Mouse (Mus musculus): Measurements from ENCODE around the gene Btg2. TPM values are rescaled to one million over a fixed set of nuclear protein-coding genes. Genes with fewer than 3 reads are reported as not detected.

Btg2 gene
- polyA plus RNA-seq, 2 experiments, result 18.6 to 26.4 TPM

- no peak for ATAC-seq (ENCODE audit: low FRiP score, low read depth)
- Histone ChIP-seq H3K4me1 (ENCODE audit: control insufficient read depth, insufficient read depth, low read length) (peaks cover 45% of the 10 kb centered on the region), H3K27ac (replicated peaks; ENCODE audit: low read depth, low read length) (no peak overlapping the region), H3K4me3 (replicated peaks; ENCODE audit: low read length) (peak overlapping the region; percentile 78), H3K36me3 (ENCODE audit: control insufficient read depth, insufficient read depth, low read length) (peaks cover 24% of the 10 kb centered on the region), H3K4me2 (replicated peaks; ENCODE audit: low read depth, low read length, severe bottlenecking) (peak overlapping the region; percentile 73), H3K9me3 (ENCODE audit: control insufficient read depth, low read length) (no peaks in the 10 kb centered on the region), H3K27me3 (ENCODE audit: control insufficient read depth, insufficient read depth, low read length) (no peaks in the 10 kb centered on the region), H3K9ac (ENCODE audit: low read depth, low read length, severe bottlenecking) (no peak overlapping the region)
- no peak for TF ChIP-seq POLR2A (IDR thresholded peaks at IDR 0.05; ENCODE audit: borderline replicate concordance, extremely low read depth, insufficient read depth, insufficient read length)
- no peak for DNase-seq (ENCODE audit: low spot score)
- WGBS, result 72% methylated on average over 2 of the region's 2 CpGs
Measured at GRCm38 (mm10) chr1:134076789-134077188, 2.1 kb downstream of the Btg2 start.

- WGBS, result 75% methylated on average over 8 of the region's 8 CpGs
- Histone ChIP-seq H3K36me3 (ENCODE audit: control insufficient read depth, insufficient read depth, low read length) (peaks cover 24% of the 10 kb centered on the region), H3K27ac (replicated peaks; ENCODE audit: low read depth, low read length) (no peak overlapping the region), H3K9me3 (ENCODE audit: control insufficient read depth, low read length) (no peaks in the 10 kb centered on the region), H3K9ac (ENCODE audit: low read depth, low read length, severe bottlenecking) (no peak overlapping the region), H3K27me3 (ENCODE audit: control insufficient read depth, insufficient read depth, low read length) (no peaks in the 10 kb centered on the region), H3K4me1 (ENCODE audit: control insufficient read depth, insufficient read depth, low read length) (peaks cover 47% of the 10 kb centered on the region), H3K4me3 (replicated peaks; ENCODE audit: low read length) (no peak overlapping the region), H3K4me2 (replicated peaks; ENCODE audit: low read depth, low read length, severe bottlenecking) (peak overlapping the region; percentile 15; the same call in 1 of the 2 replicates)
- DNase-seq (ENCODE audit: low spot score) (no peak), ATAC-seq (ENCODE audit: low FRiP score, low read depth) (no peak)
- TF ChIP-seq POLR2A (IDR thresholded peaks at IDR 0.05; ENCODE audit: borderline replicate concordance, extremely low read depth, insufficient read depth, insufficient read length), result no peak
Measured at GRCm38 (mm10) chr1:134075532-134075931, 3.4 kb downstream of the Btg2 start.

GRCm38 (mm10) chr1:134074606-134075005 is 4.3 kb downstream of the Btg2 start:
- H3K4me2 ChIP-seq (replicated peaks; ENCODE audit: low read depth, low read length, severe bottlenecking), result no peak overlapping the region

GRCm38 (mm10) chr1:134074184-134074583 is 4.7 kb downstream of the Btg2 start:
- ATAC-seq (ENCODE audit: low FRiP score, low read depth) (no peak), DNase-seq (ENCODE audit: low spot score) (no peak)
- Histone ChIP-seq H3K4me2 (replicated peaks; ENCODE audit: low read depth, low read length, severe bottlenecking) (no peak overlapping the region), H3K9ac (ENCODE audit: low read depth, low read length, severe bottlenecking) (no peak overlapping the region), H3K4me1 (ENCODE audit: control insufficient read depth, insufficient read depth, low read length) (peaks cover 45% of the 10 kb centered on the region), H3K4me3 (replicated peaks; ENCODE audit: low read length) (no peak overlapping the region), H3K36me3 (ENCODE audit: control insufficient read depth, insufficient read depth, low read length) (peaks cover 24% of the 10 kb centered on the region), H3K27ac (replicated peaks; ENCODE audit: low read depth, low read length) (no peak overlapping the region), H3K27me3 (ENCODE audit: control insufficient read depth, insufficient read depth, low read length) (no peaks in the 10 kb centered on the region), H3K9me3 (ENCODE audit: control insufficient read depth, low read length) (no peaks in the 10 kb centered on the region)
- 60% methylated on average over 3 of the region's 3 CpGs for WGBS
- no peak for TF ChIP-seq POLR2A (IDR thresholded peaks at IDR 0.05; ENCODE audit: borderline replicate concordance, extremely low read depth, insufficient read depth, insufficient read length)

More at GRCm38 (mm10) chr1:134074606-134075005, 4.3 kb downstream of the Btg2 start:
- H3K9me3 ChIP-seq (ENCODE audit: control insufficient read depth, low read length), result no peaks in the 10 kb centered on the region
- peaks cover 24% of the 10 kb centered on the region for H3K36me3 ChIP-seq (ENCODE audit: control insufficient read depth, insufficient read depth, low read length)
- no peak overlapping the region for H3K4me3 ChIP-seq (replicated peaks; ENCODE audit: low read length)
- no peak overlapping the region for H3K27ac ChIP-seq (replicated peaks; ENCODE audit: low read depth, low read length)
- 81% methylated on average over 10 of the region's 10 CpGs for WGBS
- no peaks in the 10 kb centered on the region for H3K27me3 ChIP-seq (ENCODE audit: control insufficient read depth, insufficient read depth, low read length)
- H3K4me1 ChIP-seq (ENCODE audit: control insufficient read depth, insufficient read depth, low read length), result peaks cover 48% of the 10 kb centered on the region
- no peak for DNase-seq (ENCODE audit: low spot score)
- ATAC-seq (ENCODE audit: low FRiP score, low read depth), result no peak
- no peak overlapping the region for H3K9ac ChIP-seq (ENCODE audit: low read depth, low read length, severe bottlenecking)
- TF ChIP-seq POLR2A (IDR thresholded peaks at IDR 0.05; ENCODE audit: borderline replicate concordance, extremely low read depth, insufficient read depth, insufficient read length), result no peak

GRCm38 (mm10) chr1:134073658-134074057 is 5.3 kb downstream of the Btg2 start:
- ATAC-seq (ENCODE audit: low FRiP score, low read depth), result no peak
- no peaks in the 10 kb centered on the region for H3K9me3 ChIP-seq (ENCODE audit: control insufficient read depth, low read length)
- no peak overlapping the region for H3K4me2 ChIP-seq (replicated peaks; ENCODE audit: low read depth, low read length, severe bottlenecking)
- H3K4me3 ChIP-seq (replicated peaks; ENCODE audit: low read length), result no peak overlapping the region
- peaks cover 45% of the 10 kb centered on the region for H3K4me1 ChIP-seq (ENCODE audit: control insufficient read depth, insufficient read depth, low read length)
- peaks cover 24% of the 10 kb centered on the region for H3K36me3 ChIP-seq (ENCODE audit: control insufficient read depth, insufficient read depth, low read length)
- no peak for TF ChIP-seq POLR2A (IDR thresholded peaks at IDR 0.05; ENCODE audit: borderline replicate concordance, extremely low read depth, insufficient read depth, insufficient read length)
- no peak overlapping the region for H3K27ac ChIP-seq (replicated peaks; ENCODE audit: low read depth, low read length)
- WGBS, result 76% methylated on average over 1 of the region's 1 CpGs
- DNase-seq (ENCODE audit: low spot score), result no peak
- no peaks in the 10 kb centered on the region for H3K27me3 ChIP-seq (ENCODE audit: control insufficient read depth, insufficient read depth, low read length)
- no peak overlapping the region for H3K9ac ChIP-seq (ENCODE audit: low read depth, low read length, severe bottlenecking)

Data from limb, embryonic 14.5 days (tissue).